Mouse (Mus musculus) G1E (cell line): ENCODE measurements around the gene Myo3b. TPM values are rescaled to one million over a fixed set of nuclear protein-coding genes. Genes with fewer than 3 reads are reported as not detected.

ENCODE experiments used
- ATAC-seq: 2 replicates; pipeline ENCODE4 v1.8.0; 2016; ENCODE audit warnings: mild to moderate bottlenecking; ENCODE audit not compliant: insufficient number of reproducible peaks, poor library complexity, low FRiP score, severe bottlenecking; ENCODE audit errors: extremely low read depth
- DNase-seq: peaks from one replicate; pipeline ENCODE4 v3.0.0; 2012; ENCODE audit warnings: low spot score
- H3K27me3 ChIP-seq: 2 replicates; pipeline ENCODE4 v1.6.1; 2012; ENCODE audit warnings: mild to moderate bottlenecking, low read length, inconsistent platforms; ENCODE audit not compliant: insufficient read depth
- H3K36me3 ChIP-seq: replicated peaks from 2 replicates; pipeline ENCODE3; 2012; ENCODE audit warnings: mild to moderate bottlenecking, inconsistent platforms
- H3K4me1 ChIP-seq: 2 replicates; pipeline ENCODE4 v1.6.1; 2012; ENCODE audit warnings: low read depth, low read length, inconsistent platforms, mixed read lengths; ENCODE audit not compliant: insufficient read depth
- H3K4me3 ChIP-seq: 2 replicates; pipeline ENCODE4 v1.5.1; 2012; ENCODE audit warnings: low read depth, mild to moderate bottlenecking, inconsistent platforms, low read length, moderate library complexity, mixed read lengths
- H3K9me3 ChIP-seq: replicated peaks from 2 replicates; pipeline ENCODE4 v1.6.1; 2012; ENCODE audit warnings: inconsistent platforms
- CTCF ChIP-seq: IDR thresholded peaks from 2 replicates; pipeline ENCODE4 v1.5.1; 2012; ENCODE audit warnings: low read depth, low read length, inconsistent platforms, mixed read lengths
- GATA1 ChIP-seq: IDR thresholded peaks from 2 replicates; pipeline ENCODE4 v1.6.1; 2012; ENCODE audit warnings: borderline replicate concordance, low read length, inconsistent platforms, mixed read lengths
- GATA2 ChIP-seq: IDR thresholded peaks from 2 replicates; pipeline ENCODE4 v1.6.1; 2012; ENCODE audit warnings: low read depth, low read length, inconsistent platforms, borderline replicate concordance
- POLR2AphosphoS5 ChIP-seq: IDR thresholded peaks from 2 replicates; pipeline ENCODE4 v1.6.1; 2012; ENCODE audit warnings: low read depth, low read length, inconsistent platforms; ENCODE audit not compliant: insufficient replicate concordance
- TAL1 ChIP-seq: conservative IDR thresholded peaks from 2 replicates; pipeline ENCODE4 v1.6.1; 2012; ENCODE audit warnings: low read depth, low read length, inconsistent platforms, mixed read lengths
- polyA plus RNA-seq: library from polyadenylated mRNA; stranded (reverse); fragments of >175 nt; gene quantifications from 2 replicates; pipeline ENCODE4 v1.2.3, GENCODE M21; 2012
- total RNA-seq, 2 experiments: library from RNA; stranded (forward) in 1 of 2; stranded (reverse) in 1 of 2; fragments of 200-1000 nt in 1 of 2; fragments of >200 nt in 1 of 2; fragmentation: Nextera tagmentation in 1 of 2; gene quantifications; 2 replicates each; pipeline ENCODE4 v1.2.3; 2014 to 2017

Myo3b gene
- total and polyA plus RNA-seq, 3 experiments: 0.05 TPM; not detected in 2

GRCm38 (mm10) chr2:70404301-70404700 is 365.4 kb downstream of the Myo3b start:
- Histone ChIP-seq H3K36me3 (no peaks in the 10 kb centered on the region), H3K4me1 (no peaks in the 10 kb centered on the region), H3K9me3 (no peaks in the 10 kb centered on the region), H3K27me3 (no peaks in the 10 kb centered on the region), H3K4me3 (no peak overlapping the region)
- ATAC-seq (no peak), DNase-seq (no peak)
- TF ChIP-seq GATA1 (no peak), GATA2 (no peak), CTCF (no peak), POLR2AphosphoS5 (no peak), TAL1 (no peak)

- H3K9me3 ChIP-seq: no peaks in the 10 kb centered on the region
- no peak overlapping the region for H3K4me3 ChIP-seq
- DNase-seq (no peak), ATAC-seq (no peak)
- TF ChIP-seq POLR2AphosphoS5 (no peak), GATA1 (no peak)
- no peaks in the 10 kb centered on the region for H3K27me3 ChIP-seq
- no peaks in the 10 kb centered on the region for H3K4me1 ChIP-seq
- no peaks in the 10 kb centered on the region for H3K36me3 ChIP-seq
These were observed 367.9 kb downstream of the Myo3b start for GRCm38 (mm10) chr2:70406846-70407245.

DNA sequence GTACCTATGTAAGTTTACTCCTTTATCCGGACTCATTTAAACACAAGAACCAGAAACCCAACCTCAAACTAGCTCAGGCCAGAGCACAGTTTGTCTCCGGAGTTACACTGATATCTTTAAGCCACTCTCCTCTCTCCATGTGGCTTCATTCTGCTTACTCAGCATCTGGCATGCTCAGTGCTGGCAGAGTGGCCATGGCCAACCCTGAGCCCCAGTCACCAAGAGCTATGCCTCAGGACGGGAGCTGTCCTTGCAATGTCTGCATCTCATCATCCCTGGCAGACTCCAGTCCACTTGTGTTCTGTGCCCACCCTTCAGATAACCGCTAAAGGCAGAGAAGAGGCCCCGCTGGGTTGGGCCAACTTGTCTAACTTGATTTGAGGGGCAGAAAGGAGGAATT is 368.8 kb downstream of the Myo3b start:
- no peak for ATAC-seq
- no peaks in the 10 kb centered on the region for H3K4me1 ChIP-seq
- H3K4me3 ChIP-seq: no peak overlapping the region
- TF ChIP-seq TAL1 (no peak), POLR2AphosphoS5 (no peak), CTCF (no peak), GATA2 (no peak), GATA1 (no peak)
- no peaks in the 10 kb centered on the region for H3K9me3 ChIP-seq
- no peaks in the 10 kb centered on the region for H3K27me3 ChIP-seq
- H3K36me3 ChIP-seq: no peaks in the 10 kb centered on the region
- no peak for DNase-seq

DNA sequence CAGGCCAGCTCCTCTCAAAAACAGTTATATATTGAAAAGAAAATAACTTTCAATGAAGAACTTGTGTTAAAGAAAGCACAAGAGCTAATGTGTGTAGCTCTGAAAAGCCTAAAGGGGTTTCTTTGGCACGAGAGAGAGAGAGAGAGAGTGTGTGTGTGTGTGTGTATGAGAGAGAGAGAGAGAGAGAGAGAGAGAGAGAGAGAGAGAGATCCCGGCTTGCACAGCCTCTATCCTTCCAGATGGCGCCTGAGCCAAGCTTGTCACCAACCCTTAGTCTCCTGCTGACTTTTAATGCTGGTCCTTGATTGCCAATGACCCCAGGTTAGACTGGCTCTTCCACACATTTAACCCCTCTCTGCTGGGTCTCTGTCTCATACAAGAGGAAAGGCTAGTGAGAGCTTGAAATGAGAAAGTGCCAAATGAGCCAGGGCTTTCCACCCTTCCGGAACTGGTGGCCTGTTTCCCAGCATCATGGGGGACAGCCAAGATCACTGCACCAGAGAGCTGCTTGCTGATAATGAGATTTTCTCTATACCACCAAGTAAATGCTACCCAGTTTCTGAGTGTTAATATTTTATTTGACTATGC is 371.5 kb downstream of the Myo3b start:
- H3K4me1 ChIP-seq: no peaks in the 10 kb centered on the region
- TF ChIP-seq CTCF: no peak
- no peak for TF ChIP-seq POLR2AphosphoS5
- no peaks in the 10 kb centered on the region for H3K36me3 ChIP-seq
- H3K27me3 ChIP-seq: no peaks in the 10 kb centered on the region
- DNase-seq (no peak), ATAC-seq (no peak)
- no peaks in the 10 kb centered on the region for H3K9me3 ChIP-seq
- no peak overlapping the region for H3K4me3 ChIP-seq

GRCm38 (mm10) chr2:70412315-70412714 is 373.4 kb downstream of the Myo3b start:
- H3K9me3 ChIP-seq: no peaks in the 10 kb centered on the region
- no peaks in the 10 kb centered on the region for H3K27me3 ChIP-seq
- TF ChIP-seq TAL1: no peak
- no peak for TF ChIP-seq GATA2
- no peak for TF ChIP-seq CTCF
- no peak for TF ChIP-seq GATA1
- TF ChIP-seq POLR2AphosphoS5: no peak
- ATAC-seq (no peak; the same call in 1 of the 2 replicates), DNase-seq (no peak)
- no peak overlapping the region for H3K4me3 ChIP-seq
- H3K36me3 ChIP-seq: no peaks in the 10 kb centered on the region
- H3K4me1 ChIP-seq: no peaks in the 10 kb centered on the region

GRCm38 (mm10) chr2:70414386-70414785 is 375.5 kb downstream of the Myo3b start:
- Histone ChIP-seq H3K9me3 (no peaks in the 10 kb centered on the region), H3K27me3 (no peaks in the 10 kb centered on the region), H3K4me3 (no peak overlapping the region; the same call in 1 of the 2 replicates), H3K36me3 (no peaks in the 10 kb centered on the region), H3K4me1 (no peaks in the 10 kb centered on the region)
- ATAC-seq: no peak
- no peak for DNase-seq
- TF ChIP-seq POLR2AphosphoS5: no peak
- TF ChIP-seq TAL1: no peak
- TF ChIP-seq CTCF: no peak
- no peak for TF ChIP-seq GATA1
- no peak for TF ChIP-seq GATA2

GRCm38 (mm10) chr2:70415521-70415920 is 376.6 kb downstream of the Myo3b start:
- no peaks in the 10 kb centered on the region for H3K36me3 ChIP-seq
- H3K4me3 ChIP-seq: no peak overlapping the region
- TF ChIP-seq CTCF (no peak), TAL1 (no peak), GATA1 (no peak), POLR2AphosphoS5 (no peak), GATA2 (no peak)
- H3K27me3 ChIP-seq: no peaks in the 10 kb centered on the region
- DNase-seq (no peak), ATAC-seq (no peak)
- H3K4me1 ChIP-seq: no peaks in the 10 kb centered on the region
- no peaks in the 10 kb centered on the region for H3K9me3 ChIP-seq
